Mouse (Mus musculus): ENCODE data around the gene Sbno2. TPM values are rescaled to one million over a fixed set of nuclear protein-coding genes. Genes with fewer than 3 reads are reported as not detected.

The Sbno2 gene
- 1 to 10 TPM; 4.8 to 5.7 (median 5.3) TPM for total RNA-seq (2022)

- DNase-seq (ENCODE audit: low spot score in 2 of 2), result no peak
Measured at GRCm38 (mm10) chr10:80105460-80105859, at the start of gene Sbno2. Gene Sbno2, minus strand, starts transcription at chr10:80105571.

GRCm38 (mm10) chr10:80154384-80154783 lies 49.0 kb upstream of the Sbno2 start:
- DNase-seq (ENCODE audit: low spot score in 2 of 2), result no peak

GRCm38 (mm10) chr10:80153713-80154112 lies 48.3 kb upstream of the Sbno2 start:
- no peak for DNase-seq (ENCODE audit: low spot score in 2 of 2)

GRCm38 (mm10) chr10:80152873-80153260 lies 47.5 kb upstream of the Sbno2 start:
- DNase-seq (ENCODE audit: low spot score in 2 of 2), result no peak

- DNase-seq (ENCODE audit: low spot score in 2 of 2), result no peak
Measured at GRCm38 (mm10) chr10:80152071-80152872, 46.9 kb upstream of the Sbno2 start.

GRCm38 (mm10) chr10:80151211-80152034 lies 46.1 kb upstream of the Sbno2 start:
- DNase-seq (ENCODE audit: low spot score in 2 of 2), result no peak

GRCm38 (mm10) chr10:80150226-80151210 lies 45.1 kb upstream of the Sbno2 start:
- peak in 1 of 2 experiments; percentile 36 for DNase-seq (ENCODE audit: low spot score in 2 of 2)

GRCm38 (mm10) chr10:80149291-80150225 lies 44.2 kb upstream of the Sbno2 start:
- DNase-seq (ENCODE audit: low spot score in 2 of 2), result peak; percentile 93 to 95

- peak; percentile 93 to 94 for DNase-seq (ENCODE audit: low spot score in 2 of 2)
Measured at GRCm38 (mm10) chr10:80148610-80149290, 43.4 kb upstream of the Sbno2 start.

GRCm38 (mm10) chr10:80147719-80148601 lies 42.6 kb upstream of the Sbno2 start, which contains the start of gene Midn:
Gene Midn, plus strand, starts transcription at chr10:80148272.
- DNase-seq (ENCODE audit: low spot score in 2 of 2), result peak; percentile 80 to 83

GRCm38 (mm10) chr10:80147146-80147718 lies 41.9 kb upstream of the Sbno2 start:
- no peak for DNase-seq (ENCODE audit: low spot score in 2 of 2)

- DNase-seq (ENCODE audit: low spot score in 2 of 2), result no peak
Measured at GRCm38 (mm10) chr10:80146568-80147011, 41.2 kb upstream of the Sbno2 start.

- peak in 1 of 2 experiments; percentile 40 for DNase-seq (ENCODE audit: low spot score in 2 of 2)
Measured at GRCm38 (mm10) chr10:80145896-80146295, 40.5 kb upstream of the Sbno2 start.

GRCm38 (mm10) chr10:80144864-80145838 lies 39.8 kb upstream of the Sbno2 start:
- DNase-seq (ENCODE audit: low spot score in 2 of 2), result peak in 1 of 2 experiments; percentile 77

GRCm38 (mm10) chr10:80144159-80144558 lies 38.8 kb upstream of the Sbno2 start:
- no peak for DNase-seq (ENCODE audit: low spot score in 2 of 2)

GRCm38 (mm10) chr10:80143664-80144063 lies 38.3 kb upstream of the Sbno2 start:
- no peak for DNase-seq (ENCODE audit: low spot score in 2 of 2)

GRCm38 (mm10) chr10:80142530-80142925 lies 37.2 kb upstream of the Sbno2 start:
- no peak for DNase-seq (ENCODE audit: low spot score in 2 of 2)
